Mouse (Mus musculus): Measurements from ENCODE around the gene AW209491.

DNA sequence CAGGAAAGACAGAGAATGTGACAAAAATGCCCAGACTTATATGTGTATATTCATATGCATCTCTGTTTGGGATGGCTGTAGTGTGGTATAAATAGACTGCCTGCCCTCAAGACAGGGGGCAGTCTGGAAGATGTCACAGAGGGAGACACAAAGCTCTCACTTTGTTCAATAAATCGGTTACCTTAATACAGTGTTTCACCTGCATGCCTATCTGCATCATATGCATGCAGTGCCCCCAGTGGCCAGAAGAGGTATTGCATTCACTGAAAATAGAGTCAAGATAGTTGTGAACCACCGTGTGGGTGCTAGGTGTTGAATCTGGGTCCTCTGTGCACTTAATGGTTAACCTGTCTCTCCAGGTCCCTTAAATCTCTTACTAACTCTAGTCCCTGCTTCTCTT, 11.2 kb upstream of the AW209491 start:
- TF ChIP-seq CTCF (IDR thresholded peaks at IDR 0.05; ENCODE audit: extremely low read depth, insufficient read length, insufficient replicate concordance, low read depth, low read length) (no peak), POLR2A (IDR thresholded peaks at IDR 0.05; ENCODE audit: low read depth, low read length) (no peak)

All from small intestine, adult 2 months (tissue).